Mouse (Mus musculus) midbrain, embryonic 15.5 days (tissue): ENCODE results near the gene Gm9733. TPM values are rescaled to one million over a fixed set of nuclear protein-coding genes. Genes with fewer than 3 reads are reported as not detected.

Experiments used
- polyA plus RNA-seq: library from polyadenylated mRNA; unstranded; fragments of >200 nt; fragmentation: Nextera tagmentation; extraction: Ambion mirVana; gene quantifications from 2 replicates; pipeline ENCODE4 v1.2.1, GENCODE M21; 2015

Gm9733 gene
- polyA plus RNA-seq, 1 experiment from 2014 or later = not detected

Other genes with a start within 250 kb of the Gm9733 start
- not detected in 2 replicates for gene Sirpb1a, start 94.2 kb upstream of the Gm9733 start, polyA plus RNA-seq
- not detected in 2 replicates for gene Sirpb1b, start 242.8 kb upstream of the Gm9733 start, polyA plus RNA-seq